Mouse (Mus musculus) ES-E14 (cell line): ENCODE measurements around the gene Fmnl1.

Experiments
- HCFC1 ChIP-seq: IDR thresholded peaks from 2 replicates; pipeline ENCODE4 v1.6.1; 2012; ENCODE audit warnings: low read length, inconsistent platforms, borderline replicate concordance; ENCODE audit not compliant: insufficient read depth
- MAFK ChIP-seq: IDR thresholded peaks from 2 replicates; pipeline ENCODE4 v1.6.1; 2014; ENCODE audit warnings: mild to moderate bottlenecking, low read depth, low read length, inconsistent platforms; ENCODE audit not compliant: insufficient read depth

DNA sequence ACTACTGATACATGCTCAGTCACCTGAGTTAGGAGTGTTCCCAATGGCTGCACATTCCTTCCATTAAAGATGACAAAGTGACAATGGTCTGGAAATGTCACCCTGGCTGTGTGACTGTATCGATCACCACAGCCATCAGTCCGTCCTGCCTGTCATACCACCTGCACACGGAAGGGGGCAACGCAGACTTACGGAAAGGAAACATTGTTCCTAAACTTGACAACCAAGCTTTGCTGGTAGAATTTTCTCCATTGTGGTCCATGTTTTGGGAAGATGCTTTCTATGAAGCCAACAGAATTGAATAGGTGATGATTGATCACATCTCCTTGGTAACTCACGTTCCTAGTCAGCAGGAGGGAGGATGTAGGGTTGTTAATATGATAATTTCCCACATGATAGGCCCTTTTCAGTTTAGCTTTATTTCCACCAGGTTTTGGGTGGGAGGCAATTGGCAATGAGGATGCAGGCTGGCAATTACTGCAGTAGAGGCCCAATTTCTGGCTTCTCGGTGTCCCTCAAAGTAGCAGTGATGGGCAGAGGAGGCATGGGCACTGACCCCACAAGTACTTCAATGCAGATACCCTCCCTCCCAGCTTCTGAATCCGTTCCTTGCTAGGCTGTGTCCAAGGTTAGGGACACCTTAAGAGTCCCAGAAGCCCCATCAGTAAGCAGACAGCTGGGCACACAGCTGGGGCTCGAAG, 2.1 kb upstream of the Fmnl1 start:
- TF ChIP-seq HCFC1, result no peak
- no peak for TF ChIP-seq MAFK
